Mouse (Mus musculus): Measurements from ENCODE around the gene Ssbp4.

The Ssbp4 gene

DNA sequence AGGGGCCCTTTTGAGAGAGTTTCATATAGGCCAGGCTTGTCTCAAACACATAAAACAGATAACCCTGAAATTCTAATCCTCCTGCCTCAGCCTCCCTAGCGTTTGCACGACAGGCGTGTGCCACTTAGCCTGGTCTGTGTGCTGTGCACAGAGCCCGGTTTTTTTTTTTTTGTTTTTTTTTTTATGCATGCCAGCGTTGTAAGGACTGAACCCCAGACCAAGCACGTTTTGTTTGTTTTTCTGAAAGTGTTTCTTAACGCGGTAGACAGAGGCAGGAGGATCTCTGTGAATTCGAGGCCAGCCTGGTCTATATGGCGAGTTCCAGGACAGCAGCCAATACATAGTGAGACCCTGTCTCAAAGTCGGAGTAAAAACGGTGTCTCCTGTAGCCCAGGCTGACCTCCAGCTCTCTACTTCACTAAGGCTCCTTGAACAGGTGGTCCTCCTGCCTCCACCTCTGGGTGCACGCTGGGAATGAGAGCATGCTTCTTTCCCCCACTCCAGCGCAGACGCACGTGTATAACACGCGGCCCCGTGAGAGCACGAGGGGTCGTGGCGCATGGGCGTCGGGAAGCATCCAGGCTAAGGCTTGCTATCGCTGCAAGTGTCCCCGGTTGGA lies at the start of gene Ssbp4:
Gene Ssbp4, minus strand, starts transcription at position 124 of the 619 bp plus-strand sequence.
- DNase-seq (ENCODE audit: low read depth, low spot score): no peak

DNA sequence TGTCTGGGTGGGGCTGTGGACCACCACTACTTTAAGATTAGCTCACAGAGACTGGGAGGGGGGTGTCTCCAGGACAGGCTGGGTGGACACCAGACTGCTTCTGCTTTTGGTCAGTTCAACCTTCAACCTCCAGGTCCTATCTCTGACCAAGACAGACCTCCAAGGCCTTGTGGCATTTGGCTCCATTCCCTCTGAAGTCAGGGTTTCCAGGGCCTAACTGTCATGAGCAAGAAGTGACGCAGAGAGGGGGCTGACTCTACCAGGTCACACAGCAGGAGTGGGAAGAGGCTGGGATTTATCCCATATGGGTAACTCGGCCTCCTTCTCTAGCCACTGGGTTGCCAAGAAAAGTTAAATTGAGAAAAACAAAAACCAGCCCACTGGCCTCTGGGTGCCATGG lies 49.1 kb upstream of the Ssbp4 start:
- no peak for DNase-seq (ENCODE audit: low read depth, low spot score)

DNA sequence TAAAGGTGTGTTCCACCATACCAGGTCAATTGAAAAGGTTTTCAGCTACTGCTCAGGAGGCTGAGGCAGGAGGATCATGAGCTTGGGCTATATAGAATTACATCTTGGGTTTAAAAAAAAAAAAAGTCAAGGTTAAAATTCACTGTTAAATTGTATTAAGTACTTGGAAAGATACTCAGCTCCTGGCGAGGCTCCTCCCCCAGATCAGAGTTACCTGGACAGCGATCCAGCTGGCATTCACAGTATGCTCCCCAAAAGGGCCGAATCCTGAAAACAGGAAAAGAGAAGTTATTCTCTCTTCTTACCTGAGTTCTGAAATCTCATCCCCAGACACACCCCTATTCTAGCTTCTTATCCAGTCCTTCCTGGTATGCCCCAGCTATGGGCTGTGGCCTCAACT lies 48.5 kb upstream of the Ssbp4 start:
- DNase-seq (ENCODE audit: low read depth, low spot score): no peak

DNA sequence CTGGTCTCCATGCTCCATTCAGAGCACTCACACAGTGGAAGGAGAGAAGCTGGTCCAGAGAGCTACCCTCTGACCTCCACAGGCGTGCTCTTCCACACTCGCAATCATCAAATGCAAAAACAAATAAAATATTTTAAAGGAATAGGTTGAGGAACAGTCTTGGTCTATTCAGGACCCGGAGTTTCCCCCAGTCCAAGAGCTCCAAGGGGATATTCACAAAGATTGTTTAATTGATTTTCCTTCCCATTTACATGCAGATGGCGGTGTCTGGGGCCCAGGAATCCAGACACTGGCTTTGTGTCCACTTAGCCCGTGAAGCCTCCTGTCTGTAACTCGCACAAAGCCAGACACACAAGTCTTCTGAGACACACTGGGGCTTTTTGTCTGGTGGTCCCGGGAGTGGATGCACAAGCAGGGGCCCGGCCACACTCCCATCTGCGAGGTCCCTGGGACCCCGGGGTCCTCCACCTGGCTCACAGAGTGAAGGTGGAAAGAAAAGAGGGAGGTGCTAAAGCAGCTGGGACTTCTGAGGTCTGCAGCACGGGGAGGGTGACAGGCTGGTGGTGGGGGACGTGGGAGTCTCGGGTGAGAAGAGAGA lies 47.6 kb upstream of the Ssbp4 start:
- DNase-seq (ENCODE audit: low read depth, low spot score): no peak

DNA sequence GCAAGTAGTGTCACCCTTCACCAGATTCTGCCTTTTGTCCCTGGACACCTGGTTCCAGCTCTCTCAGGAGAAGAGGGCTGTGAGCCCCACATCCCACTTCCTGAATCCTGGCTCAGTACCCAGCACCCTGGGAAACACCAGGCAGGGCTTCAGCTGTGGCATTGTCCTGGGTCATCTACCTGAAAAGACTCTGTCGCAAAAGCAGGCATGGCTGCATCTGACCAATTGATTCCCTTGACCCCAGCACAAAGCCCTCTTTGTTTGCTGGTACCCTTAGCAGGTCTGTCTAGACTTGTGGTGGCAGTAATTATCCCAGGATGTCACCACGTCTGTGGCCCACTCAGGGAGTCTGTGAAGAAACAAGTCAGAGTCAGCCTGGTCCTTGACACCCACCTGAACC lies 46.8 kb upstream of the Ssbp4 start:
- DNase-seq (ENCODE audit: low read depth, low spot score): no peak

DNA sequence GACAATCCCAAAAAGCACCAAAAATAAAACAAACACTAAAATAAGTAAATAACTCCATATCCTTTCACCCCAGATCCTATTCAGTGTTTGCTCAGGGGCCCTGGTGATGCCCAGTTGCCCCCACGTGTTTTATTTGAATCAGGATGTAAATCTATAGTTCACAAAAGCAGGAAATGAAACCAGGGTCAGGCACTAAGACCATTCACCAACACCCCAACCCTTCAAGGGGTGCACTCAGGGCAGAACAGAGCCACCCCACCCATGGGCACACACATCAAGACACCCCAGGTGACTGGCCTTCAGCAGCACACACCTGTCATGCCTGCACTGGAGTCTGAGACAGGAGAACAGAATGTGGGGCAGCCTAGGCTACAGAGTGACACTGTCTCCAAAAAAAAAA lies 45.4 kb upstream of the Ssbp4 start:
- DNase-seq (ENCODE audit: low read depth, low spot score): no peak

DNA sequence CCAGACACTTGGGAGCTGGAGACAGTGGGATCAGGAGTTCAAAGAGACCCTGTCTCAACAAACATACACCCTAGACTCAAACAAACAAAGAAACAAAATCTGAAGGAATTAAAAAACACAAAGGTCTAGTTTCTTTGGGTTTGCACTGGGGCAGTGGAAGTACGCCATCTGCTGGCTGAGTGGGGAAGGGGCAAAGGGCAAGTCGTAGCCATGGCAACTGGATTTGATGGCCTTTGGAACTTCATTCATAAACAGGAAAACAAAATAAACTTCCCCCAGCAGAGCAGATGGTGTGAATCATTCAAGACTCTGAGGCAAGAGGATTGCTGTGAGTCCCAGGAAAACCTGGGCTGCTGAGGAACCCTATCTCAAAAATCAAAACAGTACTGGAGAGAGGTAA lies 44.6 kb upstream of the Ssbp4 start:
- peak; percentile 48 for DNase-seq (ENCODE audit: low read depth, low spot score)

DNA sequence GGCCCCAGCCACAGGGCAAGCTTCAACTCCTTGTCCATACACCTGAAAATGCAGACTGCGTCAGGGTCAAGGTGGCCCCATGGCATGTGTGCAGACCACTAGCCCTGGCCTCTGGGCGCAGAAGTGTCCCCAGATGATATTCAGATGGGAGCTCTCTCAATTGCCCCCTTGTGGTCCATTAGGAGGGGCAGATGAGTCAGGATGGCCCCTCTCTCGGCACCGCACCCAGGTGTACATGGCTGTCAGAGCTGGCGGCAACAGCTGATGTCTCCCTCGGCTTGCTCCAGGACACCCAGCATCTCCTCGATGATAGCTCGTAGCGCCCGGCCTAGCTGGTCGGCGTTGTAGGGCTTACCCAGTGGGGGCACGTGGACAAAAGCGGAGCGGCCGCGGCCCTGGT lies 41.7 kb upstream of the Ssbp4 start:
- DNase-seq (ENCODE audit: low read depth, low spot score): no peak

DNA sequence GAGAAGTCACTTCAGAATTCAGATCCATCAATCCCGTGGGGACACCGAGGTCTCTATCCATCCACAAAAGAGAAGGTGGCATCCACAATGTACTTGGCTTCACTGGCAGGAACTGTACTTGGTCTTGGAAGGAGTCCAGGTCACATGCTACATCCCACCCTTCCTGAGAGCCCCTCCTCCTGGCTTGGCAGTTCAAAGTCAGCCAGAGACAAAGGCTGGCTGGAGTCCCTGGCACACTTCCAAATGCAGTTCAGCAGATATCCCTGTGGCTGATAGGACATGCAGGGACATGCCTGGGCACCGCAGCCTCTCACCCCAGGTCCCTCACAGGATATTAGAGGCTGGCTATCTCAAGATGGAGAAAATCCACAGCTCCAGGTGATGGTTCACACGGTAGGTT lies 40.7 kb upstream of the Ssbp4 start:
- DNase-seq (ENCODE audit: low read depth, low spot score): peak; percentile 87

DNA sequence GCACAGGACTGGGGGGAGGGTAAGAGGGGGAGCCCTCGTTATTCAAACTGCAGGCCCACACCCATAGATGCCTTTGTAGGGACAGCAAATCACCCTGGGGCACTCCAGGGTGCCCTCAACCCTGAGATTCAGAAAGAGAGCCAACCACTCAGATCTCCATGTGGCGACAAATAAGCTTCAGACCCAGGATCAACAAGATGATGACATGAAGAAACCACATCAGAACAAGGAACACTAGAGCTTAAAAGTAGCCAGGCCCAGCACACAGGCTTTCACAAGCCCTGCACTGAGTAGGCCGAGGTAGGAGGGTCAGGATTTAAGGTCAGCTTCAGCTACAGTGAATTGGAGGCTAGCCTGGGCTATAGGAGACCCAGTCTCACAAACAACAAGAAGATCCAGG lies 40.2 kb upstream of the Ssbp4 start:
- no peak for DNase-seq (ENCODE audit: low read depth, low spot score)

DNA sequence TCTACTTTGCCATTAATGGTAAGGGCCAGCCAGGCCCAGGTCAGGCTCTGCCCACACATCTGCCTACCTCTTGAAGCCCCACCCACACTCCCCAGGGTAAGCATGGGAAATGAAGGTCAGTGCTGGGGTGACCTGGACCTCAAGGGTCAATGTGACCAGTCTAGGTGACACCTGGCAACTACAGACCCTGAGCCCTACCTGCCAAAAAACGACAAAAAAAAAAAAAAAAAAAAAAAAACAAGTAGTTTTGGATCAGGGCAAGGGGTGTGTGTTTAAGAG lies 39.4 kb upstream of the Ssbp4 start:
- no peak for DNase-seq (ENCODE audit: low read depth, low spot score)

DNA sequence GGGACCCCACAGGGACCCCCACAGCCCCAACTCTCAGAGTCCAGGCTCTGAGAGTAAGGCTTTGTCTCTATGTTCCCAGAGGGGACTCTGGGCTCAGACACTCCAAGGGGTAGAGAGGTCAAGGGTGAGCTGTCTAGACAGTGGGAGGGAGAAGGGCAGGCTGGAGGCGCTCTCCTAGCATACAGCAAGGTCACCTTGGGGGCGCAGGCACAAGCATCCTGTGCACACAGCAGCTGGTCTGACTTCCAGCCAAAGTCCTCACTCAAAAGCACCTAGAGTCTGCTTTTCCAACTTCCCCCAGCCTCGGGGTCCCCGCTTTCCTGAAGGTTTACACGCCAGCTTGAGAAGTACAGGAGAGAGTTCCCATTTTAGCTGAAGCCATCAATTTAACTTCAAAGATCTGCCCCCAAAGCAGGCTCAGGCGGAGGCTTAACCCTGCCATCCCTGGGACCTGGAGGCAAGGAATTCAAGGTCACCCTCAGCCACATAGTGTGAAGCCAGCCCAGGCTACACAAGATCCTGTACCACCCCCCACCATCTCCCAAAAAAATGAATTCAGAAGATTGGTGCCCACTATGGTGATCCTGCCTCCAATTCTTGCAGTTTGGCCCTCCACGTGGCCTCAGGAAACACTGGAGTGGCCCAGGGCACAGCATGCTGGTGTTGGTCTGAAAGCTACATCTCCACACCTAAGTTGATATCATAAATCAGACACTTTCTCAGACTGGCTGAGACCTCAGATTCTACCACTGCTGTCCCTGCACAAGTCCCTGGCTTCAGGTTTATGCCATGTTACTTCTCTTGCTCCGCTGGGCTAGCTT lies 38.9 kb upstream of the Ssbp4 start:
- DNase-seq (ENCODE audit: low read depth, low spot score): no peak

DNA sequence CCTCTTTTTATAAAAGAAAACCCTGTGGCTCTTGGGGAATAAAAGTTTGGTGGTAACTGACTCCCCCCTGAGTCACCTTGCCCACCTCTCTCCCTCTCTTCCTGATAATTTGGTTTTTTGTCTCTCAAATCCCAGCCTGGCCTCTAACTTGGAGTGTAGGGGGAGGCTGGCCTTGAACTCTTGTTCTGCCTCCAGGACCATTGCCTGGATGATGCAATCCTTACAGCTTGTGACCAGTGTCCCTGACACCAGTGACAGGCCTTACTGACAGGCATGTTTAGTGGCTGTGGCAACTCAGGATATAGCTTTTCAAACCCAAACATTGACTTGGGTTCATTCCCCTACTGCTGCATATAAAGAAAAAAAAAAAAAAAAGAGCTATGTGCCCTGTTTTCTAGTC lies 38.1 kb upstream of the Ssbp4 start:
- no peak for DNase-seq (ENCODE audit: low read depth, low spot score)

DNA sequence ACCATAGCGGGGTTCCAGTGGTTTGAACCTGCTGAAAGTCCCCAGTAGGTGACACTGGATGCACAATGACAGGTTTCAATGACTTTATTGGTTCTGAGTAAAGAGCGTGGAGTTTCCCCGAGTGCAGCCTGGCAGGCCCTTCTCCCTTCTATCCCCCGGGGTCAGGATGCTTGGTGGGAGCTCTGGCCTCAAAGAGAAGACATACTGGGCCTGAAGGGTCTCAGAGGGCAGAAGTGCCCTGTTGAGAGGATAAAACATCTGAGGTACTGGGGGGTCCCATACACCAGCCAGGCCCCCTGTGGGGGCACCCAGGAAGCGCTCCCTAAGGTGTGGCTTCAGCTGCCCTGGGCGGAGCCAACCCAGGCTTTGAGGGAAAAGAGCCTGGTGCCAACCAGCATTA lies 37.7 kb upstream of the Ssbp4 start:
- no peak for DNase-seq (ENCODE audit: low read depth, low spot score)

DNA sequence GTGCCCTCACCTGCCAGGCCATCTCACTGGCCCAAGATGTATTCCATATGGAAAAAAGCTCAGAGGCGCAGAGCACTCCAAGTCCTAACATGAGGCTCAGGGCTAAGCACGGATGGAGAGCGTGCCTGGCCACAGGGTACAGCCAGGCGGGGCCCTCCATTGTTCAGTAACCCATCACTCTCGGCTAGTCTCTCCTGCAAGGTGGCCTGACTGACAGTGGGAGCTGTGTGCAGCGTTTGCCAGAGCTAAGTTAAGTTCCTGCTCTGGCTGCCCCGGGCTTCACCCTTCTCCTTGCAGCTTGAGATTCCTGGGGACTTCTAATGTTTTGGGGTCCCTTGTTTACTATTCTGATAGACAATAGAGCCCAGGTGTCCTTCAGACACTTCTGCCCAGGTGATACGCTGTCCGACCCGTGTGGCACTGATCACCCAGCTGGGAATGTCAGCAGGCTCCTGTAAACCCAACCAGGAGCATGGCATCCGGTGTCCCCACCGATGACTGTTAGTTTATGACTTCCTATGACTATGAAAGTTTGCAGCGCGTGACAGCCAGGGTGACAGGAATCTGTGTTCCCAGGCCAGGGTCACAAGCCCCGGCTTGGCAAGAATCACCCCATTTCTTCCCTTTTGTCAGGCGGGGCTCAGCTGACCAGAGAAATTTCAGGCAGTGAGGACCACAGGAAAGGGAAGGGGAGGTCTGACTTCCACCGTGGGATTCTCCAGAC lies 37.0 kb upstream of the Ssbp4 start:
- DNase-seq (ENCODE audit: low read depth, low spot score): no peak

DNA sequence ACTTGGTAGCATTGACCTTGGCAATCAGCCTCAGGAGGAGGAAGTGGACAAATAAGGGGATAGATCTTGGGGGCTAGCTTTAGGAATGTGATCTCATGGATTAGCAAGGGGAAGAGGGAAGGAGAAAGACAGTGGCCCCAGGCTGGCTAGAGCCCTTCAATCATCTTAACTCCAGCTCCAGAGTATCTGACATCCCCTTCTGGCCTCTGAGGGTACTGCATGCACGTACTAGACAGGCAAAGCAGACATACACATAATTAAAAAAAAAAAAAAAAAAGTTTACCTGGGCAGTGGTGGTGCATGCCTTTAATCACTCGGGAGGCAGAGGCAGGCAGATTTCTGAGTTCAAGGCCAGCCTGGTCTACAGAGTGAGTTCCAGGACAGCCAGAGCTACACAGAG lies 35.4 kb upstream of the Ssbp4 start:
- DNase-seq (ENCODE audit: low read depth, low spot score): no peak

DNA sequence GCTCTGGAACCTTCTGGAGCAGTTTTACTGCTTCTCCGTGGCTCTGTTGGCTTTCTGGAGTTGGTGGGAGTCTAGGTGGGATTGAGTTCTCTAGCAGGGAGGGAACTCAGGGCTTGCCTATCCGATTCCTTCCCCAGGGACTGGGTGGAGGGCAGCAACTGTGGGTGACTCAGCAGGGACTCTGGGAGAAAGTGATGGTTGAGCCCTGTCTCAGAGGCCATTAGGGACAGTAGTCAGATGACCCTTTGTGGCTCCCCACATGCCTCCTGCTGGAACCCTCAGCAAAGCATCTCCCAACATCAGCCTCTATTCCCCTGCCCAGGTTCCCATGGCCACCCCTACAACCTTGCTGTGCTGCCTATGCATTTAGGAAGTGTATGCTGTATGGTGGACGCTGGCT lies 34.3 kb upstream of the Ssbp4 start:
- no peak for DNase-seq (ENCODE audit: low read depth, low spot score)

DNA sequence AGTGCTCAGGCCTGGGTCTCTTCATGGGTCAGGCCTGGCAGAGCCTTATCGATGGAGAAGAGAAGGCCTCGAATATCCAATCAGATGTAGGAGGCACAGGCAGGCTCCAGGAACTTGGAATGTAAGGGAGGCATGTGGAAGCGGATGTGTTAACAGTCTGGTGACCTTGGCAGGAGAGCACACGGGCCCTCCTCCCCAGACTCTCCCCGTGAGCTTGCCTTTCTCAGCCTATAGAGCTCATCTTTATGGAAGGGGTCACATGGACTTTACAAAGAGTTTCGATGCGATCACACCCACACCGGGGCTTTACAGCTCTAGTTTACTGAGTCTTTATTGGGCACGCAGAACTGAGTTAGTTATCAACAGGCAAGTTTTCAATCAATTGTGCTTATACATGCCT lies 30.1 kb upstream of the Ssbp4 start:
- DNase-seq (ENCODE audit: low read depth, low spot score): no peak

DNA sequence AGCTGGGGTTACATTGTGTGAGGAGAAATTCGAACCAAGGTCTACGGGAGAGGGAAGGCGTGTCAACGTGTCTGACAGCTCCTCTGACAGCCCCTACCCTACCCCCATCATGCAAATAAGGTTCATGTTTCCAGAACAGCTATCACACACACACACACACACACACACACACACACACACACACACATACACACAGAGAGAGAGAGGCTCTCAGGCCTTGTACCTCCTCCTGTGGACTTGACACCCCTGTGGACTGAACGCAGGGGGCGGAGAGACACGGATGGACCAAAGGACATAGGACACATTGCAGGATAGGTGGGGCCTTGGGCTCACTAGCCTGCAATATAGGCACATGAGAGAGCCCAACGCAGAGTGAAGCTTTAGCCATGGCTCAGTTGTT lies 28.2 kb upstream of the Ssbp4 start:
- DNase-seq (ENCODE audit: low read depth, low spot score): no peak

DNA sequence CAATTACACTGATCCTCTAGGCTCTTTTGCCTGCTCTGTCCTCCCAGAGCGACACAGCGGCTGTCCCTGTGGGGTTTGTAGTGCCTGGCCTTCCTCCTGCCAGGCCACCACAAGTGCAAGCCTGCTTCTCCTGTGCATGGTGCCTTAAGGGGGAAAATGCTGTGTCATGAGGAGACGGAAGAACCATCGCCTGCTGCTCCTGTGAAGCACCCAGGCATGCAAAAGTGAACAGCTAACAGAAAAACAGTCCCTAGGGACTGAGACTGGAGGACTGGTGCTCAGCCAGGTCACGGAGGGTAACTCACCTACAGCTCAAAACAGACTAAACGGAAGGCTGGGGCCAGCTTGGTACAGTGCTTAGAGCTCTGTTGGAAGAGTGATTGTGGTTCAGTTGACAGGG lies 26.9 kb upstream of the Ssbp4 start:
- DNase-seq (ENCODE audit: low read depth, low spot score): no peak

DNA sequence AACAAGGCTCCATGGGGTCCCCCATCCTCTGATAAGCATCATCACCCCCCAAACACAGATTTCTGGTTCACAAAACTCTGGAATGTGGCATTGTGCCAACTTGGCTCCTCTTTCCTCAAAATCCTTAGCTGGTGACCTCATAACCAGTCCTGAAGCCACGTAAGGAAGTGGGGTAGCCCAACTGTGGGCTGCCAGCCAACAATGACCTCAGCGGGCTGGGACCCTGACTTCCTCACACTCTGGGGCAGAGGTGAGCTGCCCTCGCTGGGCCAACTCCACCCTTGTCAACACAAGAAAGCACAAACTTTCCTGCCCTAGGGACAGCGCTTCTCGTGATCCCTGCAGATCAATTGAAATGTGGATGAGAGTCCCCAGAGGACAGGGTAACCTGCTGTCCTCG lies 25.4 kb upstream of the Ssbp4 start:
- no peak for DNase-seq (ENCODE audit: low read depth, low spot score)

DNA sequence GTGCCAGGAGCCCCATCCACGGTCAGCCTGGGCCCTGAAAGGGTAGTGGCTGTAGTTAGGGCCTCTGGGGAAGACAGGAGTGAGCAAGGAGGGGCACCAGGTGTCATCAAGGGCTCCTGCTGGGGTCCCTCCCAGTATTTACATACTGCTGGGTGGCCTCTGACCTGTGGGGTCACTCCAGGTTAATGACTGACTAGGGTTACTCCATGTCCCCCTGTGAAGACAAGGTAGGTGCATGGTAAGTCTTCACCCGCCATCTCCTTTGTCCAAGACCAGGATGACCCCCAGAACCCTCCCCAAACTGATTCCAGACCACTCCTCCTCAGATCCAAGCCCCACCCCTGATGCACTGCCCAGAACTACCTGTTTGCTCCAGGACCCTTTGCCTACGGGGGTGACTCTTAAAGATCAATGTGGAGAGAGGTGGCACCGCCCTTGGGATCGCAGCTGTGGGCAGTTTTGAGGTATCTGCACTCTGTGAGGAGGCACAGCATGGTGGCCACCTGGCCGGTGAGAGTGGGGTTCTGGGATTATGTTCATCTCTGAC lies 23.7 kb upstream of the Ssbp4 start, which contains the start of gene Gdf15:
Gene Gdf15, minus strand, starts transcription at position 111 of the 547 bp plus-strand sequence.
- no peak for DNase-seq (ENCODE audit: low read depth, low spot score)

Data from brain, adult 2 months (tissue).